Mouse (Mus musculus): ENCODE results near the gene Igdcc4.

- peak; percentile 63 for TF ChIP-seq CTCF (IDR thresholded peaks at IDR 0.05)
- no peak for TF ChIP-seq POLR2A (IDR thresholded peaks at IDR 0.05; ENCODE audit: insufficient read depth, low read depth, low read length)
Measured at GRCm38 (mm10) chr9:65164870-65165269, 63.6 kb downstream of the Igdcc4 start.
